Mouse (Mus musculus) kidney, postnatal 0 days (tissue): ENCODE measurements around the gene Ubr7. TPM values are rescaled to one million over a fixed set of nuclear protein-coding genes. Genes with fewer than 3 reads are reported as not detected.

ENCODE experiments used
- ATAC-seq: fragments of 200-750 bp; cut with Nextera tagmentation; replicated peaks from 2 replicates; pipeline ENCODE4 v1.8.0; 2017; ENCODE audit warnings: low read depth, moderate number of reproducible peaks, moderate TSS enrichment, moderate library complexity; ENCODE audit not compliant: low FRiP score
- DNase-seq: peaks from one replicate; pipeline ENCODE4 v3.0.0-alpha.2; 2016; ENCODE audit warnings: low spot score
- H3K27ac ChIP-seq: fragments of 300-500 bp; sonication (generic); 2 replicates; pipeline ENCODE4 v1.5.1; 2014; ENCODE audit warnings: mild to moderate bottlenecking
- H3K27me3 ChIP-seq: fragments of 300-500 bp; sonication (generic); 2 replicates; pipeline ENCODE4 v1.6.1; 2014; ENCODE audit warnings: low read length, mixed read lengths; ENCODE audit not compliant: insufficient read depth
- H3K36me3 ChIP-seq: fragments of 300-500 bp; sonication (generic); 2 replicates; pipeline ENCODE4 v1.6.1; 2014; ENCODE audit warnings: low read length, mixed read lengths; ENCODE audit not compliant: insufficient read depth
- H3K4me1 ChIP-seq: fragments of 300-500 bp; sonication (generic); replicated peaks from 2 replicates; pipeline ENCODE4 v1.6.1; 2014; ENCODE audit warnings: antibody characterized with exemption, low read length, mixed read lengths; ENCODE audit not compliant: insufficient read depth
- H3K4me2 ChIP-seq: fragments of 300-500 bp; sonication (generic); 2 replicates; pipeline ENCODE4 v1.6.1; 2014; ENCODE audit warnings: mild to moderate bottlenecking, low read length, moderate library complexity, mixed read lengths
- H3K4me3 ChIP-seq: fragments of 300-500 bp; sonication (generic); replicated peaks from 2 replicates; pipeline ENCODE4 v1.5.1; 2014; ENCODE audit warnings: low read depth, low read length
- H3K9ac ChIP-seq: fragments of 300-500 bp; sonication (generic); 2 replicates; pipeline ENCODE4 v1.6.1; 2014; ENCODE audit warnings: low read depth, low read length
- H3K9me3 ChIP-seq: fragments of 300-500 bp; sonication (generic); replicated peaks from 2 replicates; pipeline ENCODE4 v1.6.1; 2016; ENCODE audit warnings: low read length, inconsistent platforms, mixed read lengths
- CTCF ChIP-seq: IDR thresholded peaks from 2 replicates; pipeline ENCODE4 v1.5.1; 2016; ENCODE audit warnings: antibody characterized with exemption, low read depth, mild to moderate bottlenecking, moderate library complexity
- WGBS: fragments of 180-500 bp; shearing (Covaris S2); extraction: QIAGEN DNeasy Blood & Tissue Kit; methylation state at CpG from one replicate; pipeline ENCODE4 v1.1.7; 2014; 5-methylcytosine and 5-hydroxymethylcytosine counted together
- polyA plus RNA-seq: library from polyadenylated mRNA; unstranded; fragments of >200 nt; fragmentation: Nextera tagmentation; extraction: Ambion mirVana; gene quantifications from 2 replicates; pipeline ENCODE4 v1.2.1, GENCODE M21; 2015

The Ubr7 gene
- polyA plus RNA-seq, 1 experiment from 2014 or later = 30.8 TPM

DNA sequence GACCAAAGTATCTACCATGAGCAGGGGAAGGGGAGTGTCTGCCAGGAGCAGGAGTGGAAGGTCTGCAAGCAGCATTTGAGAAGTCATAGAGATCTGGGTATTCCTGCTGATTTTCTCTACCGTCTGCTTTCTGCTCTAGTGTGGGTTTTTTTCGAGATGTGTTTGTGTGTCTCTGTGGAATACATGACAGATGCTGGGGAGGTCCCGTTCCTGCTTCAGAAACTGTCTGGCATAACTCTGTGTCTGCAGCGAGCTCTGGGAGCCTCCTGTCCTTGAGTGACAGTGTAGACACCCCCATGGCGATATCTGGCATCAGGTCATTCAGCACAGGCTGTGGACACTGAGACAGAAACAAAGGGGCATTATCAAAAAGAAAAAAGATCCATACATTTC lies 27.8 kb downstream of the Ubr7 start:
- H3K9ac ChIP-seq = no peak overlapping the region
- H3K36me3 ChIP-seq = peaks cover 31% of the 10 kb centered on the region
- no peak for ATAC-seq
- H3K4me3 ChIP-seq = no peak overlapping the region
- no peak overlapping the region for H3K27ac ChIP-seq
- no peaks in the 10 kb centered on the region for H3K9me3 ChIP-seq
- no peak overlapping the region for H3K4me2 ChIP-seq
- DNase-seq = no peak
- WGBS = 92% methylated on average over 5 of the region's 5 CpGs
- no peak for TF ChIP-seq CTCF
- no peaks in the 10 kb centered on the region for H3K27me3 ChIP-seq
- H3K4me1 ChIP-seq = no peaks in the 10 kb centered on the region

DNA sequence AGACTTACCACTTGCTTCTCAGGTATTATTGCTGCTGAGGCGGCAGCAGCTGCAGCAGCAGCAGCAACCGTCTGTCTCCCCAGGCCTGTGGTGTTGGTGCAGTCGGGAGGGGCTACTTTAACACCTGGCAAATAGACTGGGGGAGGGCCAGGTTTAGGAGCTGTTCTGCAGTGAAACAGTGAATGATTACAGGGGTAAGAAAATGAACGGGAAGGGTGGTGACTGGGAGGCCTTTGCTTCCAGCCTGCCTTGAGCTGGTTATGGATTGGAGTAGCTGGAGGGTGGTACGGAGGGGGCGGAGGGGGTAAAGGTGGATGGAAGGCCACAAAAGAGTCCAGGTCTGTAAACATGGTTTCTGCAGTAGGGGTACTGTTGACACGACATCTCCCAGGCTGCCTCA lies 30.2 kb downstream of the Ubr7 start:
- WGBS = 80% methylated on average over 7 of the region's 7 CpGs
- ATAC-seq (no peak), DNase-seq (no peak)
- no peaks in the 10 kb centered on the region for H3K27me3 ChIP-seq
- H3K4me3 ChIP-seq = no peak overlapping the region
- TF ChIP-seq CTCF = no peak
- H3K9me3 ChIP-seq = no peaks in the 10 kb centered on the region
- H3K9ac ChIP-seq = no peak overlapping the region
- no peak overlapping the region for H3K4me2 ChIP-seq
- H3K27ac ChIP-seq = no peak overlapping the region
- peaks cover 46% of the 10 kb centered on the region for H3K36me3 ChIP-seq
- H3K4me1 ChIP-seq = no peaks in the 10 kb centered on the region

DNA sequence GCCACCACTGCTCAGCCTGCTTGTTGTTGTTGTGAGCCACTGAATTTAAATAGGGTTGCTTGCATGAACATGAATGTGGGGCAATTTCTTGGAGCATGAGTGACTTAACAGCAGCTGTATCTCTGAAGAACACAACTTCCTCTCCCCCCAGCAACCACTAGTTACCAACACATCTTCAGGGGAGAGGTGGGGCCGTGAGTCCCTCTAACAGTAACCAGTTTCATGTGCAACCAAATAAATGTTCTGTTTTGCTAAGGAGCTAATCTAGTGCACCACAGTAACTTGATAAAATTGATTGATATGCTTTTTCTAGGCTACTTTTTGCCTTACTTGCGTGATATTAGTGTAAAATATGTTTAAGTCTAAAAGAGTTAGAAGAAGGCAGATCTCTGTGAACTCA lies 41.8 kb downstream of the Ubr7 start:
- no peaks in the 10 kb centered on the region for H3K9me3 ChIP-seq
- DNase-seq = no peak
- 89% methylated on average over 2 of the region's 2 CpGs for WGBS
- H3K27ac ChIP-seq = no peak overlapping the region
- ATAC-seq = no peak
- no peak overlapping the region for H3K9ac ChIP-seq
- TF ChIP-seq CTCF = no peak
- no peak overlapping the region for H3K4me2 ChIP-seq
- no peak overlapping the region for H3K4me3 ChIP-seq
- H3K4me1 ChIP-seq = no peaks in the 10 kb centered on the region
- no peaks in the 10 kb centered on the region for H3K36me3 ChIP-seq
- H3K27me3 ChIP-seq = no peaks in the 10 kb centered on the region

DNA sequence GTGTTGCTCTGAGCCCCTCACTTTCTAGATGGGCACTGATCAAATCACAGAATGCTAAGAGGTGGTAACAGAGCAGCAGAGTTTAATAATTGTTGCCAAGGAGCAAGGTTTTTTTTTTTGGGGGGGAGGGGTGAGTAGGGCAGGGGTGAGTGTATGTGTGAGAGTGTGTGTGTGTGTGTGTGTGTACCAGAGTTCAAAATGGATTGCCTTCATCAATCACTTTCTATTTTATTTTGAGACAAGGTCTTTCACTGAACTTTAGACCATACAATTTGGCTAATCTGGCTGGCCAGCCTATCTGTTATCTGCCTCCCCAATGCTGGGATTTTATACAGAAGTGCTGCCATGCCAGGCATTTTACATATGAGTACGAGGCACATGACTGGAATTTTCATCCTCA lies 57.1 kb downstream of the Ubr7 start:
- DNase-seq (no peak), ATAC-seq (no peak)
- H3K4me2 ChIP-seq = no peak overlapping the region
- WGBS = 90% methylated on average over 1 of the region's 1 CpGs
- no peak overlapping the region for H3K27ac ChIP-seq
- H3K36me3 ChIP-seq = peaks cover 8% of the 10 kb centered on the region; the same call in 1 of the 2 replicates
- no peak overlapping the region for H3K4me3 ChIP-seq
- no peak overlapping the region for H3K9ac ChIP-seq
- H3K9me3 ChIP-seq = no peaks in the 10 kb centered on the region
- no peaks in the 10 kb centered on the region for H3K4me1 ChIP-seq
- no peak for TF ChIP-seq CTCF
- H3K27me3 ChIP-seq = no peaks in the 10 kb centered on the region

DNA sequence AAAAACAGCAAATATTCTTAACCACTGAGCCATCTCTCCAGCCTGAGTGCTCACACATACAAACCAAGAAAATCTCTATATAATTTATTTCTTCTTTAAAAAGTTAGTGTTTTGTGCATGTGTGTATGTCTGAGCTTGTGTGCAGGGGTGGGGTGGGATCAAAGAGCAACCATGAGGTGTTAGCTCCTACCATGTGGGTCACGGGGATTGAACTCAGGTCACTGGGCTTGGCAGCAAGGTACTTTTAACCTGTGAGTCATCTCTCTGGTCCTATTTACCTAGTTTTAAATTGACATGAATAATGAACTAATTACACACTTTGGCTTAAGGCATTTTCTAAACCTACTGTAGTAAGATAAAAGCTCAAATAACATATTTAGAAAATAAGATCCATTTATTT lies 68.6 kb downstream of the Ubr7 start:
- Histone ChIP-seq H3K4me2 (no peak overlapping the region), H3K9me3 (no peaks in the 10 kb centered on the region), H3K4me1 (no peaks in the 10 kb centered on the region), H3K27ac (no peak overlapping the region), H3K27me3 (no peaks in the 10 kb centered on the region), H3K36me3 (no peaks in the 10 kb centered on the region), H3K4me3 (no peak overlapping the region), H3K9ac (no peak overlapping the region)
- no peak for TF ChIP-seq CTCF
- 100% methylated on average over 1 of the region's 1 CpGs for WGBS
- ATAC-seq = no peak
- no peak for DNase-seq

DNA sequence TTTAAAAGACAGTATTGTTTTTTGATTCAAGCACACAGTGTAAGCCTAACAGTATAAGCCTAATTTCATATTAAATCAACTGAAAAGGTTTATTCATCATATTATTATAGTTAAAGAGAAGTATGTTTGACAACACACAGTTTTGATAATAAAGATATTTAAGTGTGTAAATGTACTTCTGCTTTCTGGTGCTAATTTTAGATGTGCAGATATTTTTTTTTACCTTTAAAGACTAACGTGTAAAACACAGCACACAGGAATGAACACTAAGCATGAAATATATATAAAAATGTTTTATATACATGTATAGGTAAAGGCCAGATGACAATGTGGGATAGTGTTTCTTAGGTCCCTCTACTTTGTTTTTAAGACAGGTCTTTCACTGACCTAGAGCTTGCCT lies 69.4 kb downstream of the Ubr7 start:
- H3K27ac ChIP-seq = no peak overlapping the region
- H3K4me1 ChIP-seq = no peaks in the 10 kb centered on the region
- H3K27me3 ChIP-seq = no peaks in the 10 kb centered on the region
- DNase-seq = no peak
- H3K4me3 ChIP-seq = no peak overlapping the region
- no peaks in the 10 kb centered on the region for H3K9me3 ChIP-seq
- ATAC-seq = no peak
- 72% methylated on average over 1 of the region's 1 CpGs for WGBS
- no peak overlapping the region for H3K9ac ChIP-seq
- no peaks in the 10 kb centered on the region for H3K36me3 ChIP-seq
- no peak overlapping the region for H3K4me2 ChIP-seq
- no peak for TF ChIP-seq CTCF

Other genes with a start within 250 kb of the Ubr7 start
- gene Chga, start 203.0 kb upstream of the Ubr7 start, polyA plus RNA-seq = 0.51 and 0.54 TPM in 2 replicates
- gene Itpk1, start 53.0 kb upstream of the Ubr7 start, polyA plus RNA-seq = 16.1 and 17.8 TPM in 2 replicates
- 13.8 and 20.7 TPM in 2 replicates for gene Moap1, start 14.3 kb upstream of the Ubr7 start, polyA plus RNA-seq
- 15.0 and 15.2 TPM in 2 replicates for gene Tmem251, start 14.2 kb upstream of the Ubr7 start, polyA plus RNA-seq
- gene Gm28051, start 202 bp upstream of the Ubr7 start, polyA plus RNA-seq = 0.57 TPM in 1 of 2 replicates, not detected in the other
- 22.2 and 23.1 TPM in 2 replicates for gene Gon7, start 164 bp upstream of the Ubr7 start, polyA plus RNA-seq
- 20.5 and 22.0 TPM in 2 replicates for gene Gm20604, start 705 bp downstream of the Ubr7 start, polyA plus RNA-seq
- 13.2 and 15.5 TPM in 2 replicates for gene Btbd7, start 120.5 kb downstream of the Ubr7 start, polyA plus RNA-seq
- not detected in 2 replicates for gene Cox8c, start 141.3 kb downstream of the Ubr7 start, polyA plus RNA-seq
- gene Unc79, start 190.9 kb downstream of the Ubr7 start, polyA plus RNA-seq = 0.07 and 0.11 TPM in 2 replicates